Mouse (Mus musculus): ENCODE data around the gene Tgfb1. TPM values are rescaled to one million over a fixed set of nuclear protein-coding genes. Genes with fewer than 3 reads are reported as not detected.
A peak's percentile ranks its signal among the peaks of the same experiment; 100 is the strongest.

Gene Tgfb1
- polyA plus RNA-seq, 2 experiments = 3.6 to 16.8 TPM

DNA sequence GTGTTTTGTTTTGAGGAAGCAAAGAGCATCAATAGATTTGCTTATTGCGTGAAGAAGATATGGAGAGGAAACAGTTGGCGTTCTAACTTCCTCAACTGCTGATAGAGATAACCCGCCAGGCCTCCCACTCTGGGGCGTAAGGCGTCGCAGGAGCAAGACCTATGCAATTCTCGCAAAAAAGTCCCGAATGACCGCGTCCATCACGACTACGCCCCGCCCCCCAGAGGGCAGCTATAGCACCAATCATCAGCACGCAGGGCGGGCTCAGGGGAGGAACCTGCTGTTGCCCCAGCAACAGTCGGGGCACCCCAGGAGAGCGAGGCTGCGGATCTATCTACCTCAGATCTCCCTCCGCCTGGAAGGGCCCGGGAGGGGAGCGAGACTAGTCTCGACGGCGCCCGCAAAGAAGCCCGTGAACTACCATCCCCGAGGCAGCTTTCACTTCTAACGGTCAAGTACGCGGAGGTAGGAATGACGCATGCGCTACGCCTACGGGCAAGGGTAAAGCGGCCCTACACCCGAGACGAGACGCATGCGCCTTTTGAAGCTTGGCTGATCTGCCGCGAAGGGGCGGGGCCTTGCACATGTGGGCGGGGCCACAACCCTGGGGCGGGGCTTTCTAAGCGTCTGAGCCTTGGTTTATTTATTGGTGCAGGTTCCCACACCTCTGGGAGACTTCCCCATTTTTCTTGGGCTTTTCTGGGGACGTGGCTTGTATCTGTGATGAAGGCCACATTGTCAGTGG, 6.1 kb upstream of the Tgfb1 start, which contains the start of gene B9d2:
B9d2 (plus strand) TSS at position 267 of the 745 bp plus-strand sequence.
- H3K36me3 ChIP-seq (ENCODE audit: control insufficient read depth, insufficient read depth, low read length) = no peaks in the 10 kb centered on the region
- no peaks in the 10 kb centered on the region for H3K9me3 ChIP-seq (ENCODE audit: control insufficient read depth, low read length)
- peak within 1 kb of the TSS; percentile 70 for H3K9ac ChIP-seq (ENCODE audit: low read depth, low read length, severe bottlenecking)
- peak; percentile 96 for DNase-seq (ENCODE audit: low spot score)
- H3K27me3 ChIP-seq (ENCODE audit: control insufficient read depth, insufficient read depth, low read length) = peaks cover 2% of the 10 kb centered on the region; the same call in 1 of the 2 replicates
- H3K4me1 ChIP-seq (ENCODE audit: control insufficient read depth, insufficient read depth, low read length) = 0 out of 2 replicates have a peak, but pooled peaks cover 9% of the 10 kb centered on the region
- H3K4me3 ChIP-seq (replicated peaks; ENCODE audit: low read length) = peak within 1 kb of the TSS; percentile 66
- peak within 1 kb of the TSS; percentile 64 for H3K4me2 ChIP-seq (replicated peaks; ENCODE audit: low read depth, low read length, severe bottlenecking)
- peak within 1 kb of the TSS; percentile 88 for H3K27ac ChIP-seq (replicated peaks; ENCODE audit: low read depth, low read length)
- ATAC-seq (ENCODE audit: low FRiP score, low read depth) = peak; percentile 97
- 0% methylated on average over 46 of the region's 46 CpGs for WGBS
- peak; percentile 47; the same call in 1 of the 2 replicates for TF ChIP-seq POLR2A (IDR thresholded peaks at IDR 0.05; ENCODE audit: borderline replicate concordance, extremely low read depth, insufficient read depth, insufficient read length)

GRCm38 (mm10) chr7:25681341-25682231, 5.2 kb upstream of the Tgfb1 start:
- H3K4me3 ChIP-seq (replicated peaks; ENCODE audit: low read length) = peak overlapping the region; percentile 66
- peaks cover 12% of the 10 kb centered on the region; the same call in 1 of the 2 replicates for H3K4me1 ChIP-seq (ENCODE audit: control insufficient read depth, insufficient read depth, low read length)
- H3K9me3 ChIP-seq (ENCODE audit: control insufficient read depth, low read length) = no peaks in the 10 kb centered on the region
- no peak overlapping the region for H3K27ac ChIP-seq (replicated peaks; ENCODE audit: low read depth, low read length)
- TF ChIP-seq POLR2A (IDR thresholded peaks at IDR 0.05; ENCODE audit: borderline replicate concordance, extremely low read depth, insufficient read depth, insufficient read length) = no peak
- no peak for ATAC-seq (ENCODE audit: low FRiP score, low read depth)
- no peak overlapping the region for H3K9ac ChIP-seq (ENCODE audit: low read depth, low read length, severe bottlenecking)
- no peaks in the 10 kb centered on the region for H3K36me3 ChIP-seq (ENCODE audit: control insufficient read depth, insufficient read depth, low read length)
- WGBS = 61% methylated on average over 15 of the region's 15 CpGs
- DNase-seq (ENCODE audit: low spot score) = no peak
- H3K4me2 ChIP-seq (replicated peaks; ENCODE audit: low read depth, low read length, severe bottlenecking) = peak overlapping the region; percentile 64
- peaks cover 9% of the 10 kb centered on the region; the same call in 1 of the 2 replicates for H3K27me3 ChIP-seq (ENCODE audit: control insufficient read depth, insufficient read depth, low read length)

- TF ChIP-seq POLR2A (IDR thresholded peaks at IDR 0.05; ENCODE audit: borderline replicate concordance, extremely low read depth, insufficient read depth, insufficient read length) = no peak
- 63% methylated on average over 7 of the region's 7 CpGs for WGBS
- H3K27me3 ChIP-seq (ENCODE audit: control insufficient read depth, insufficient read depth, low read length) = peaks cover 27% of the 10 kb centered on the region
- H3K9ac ChIP-seq (ENCODE audit: low read depth, low read length, severe bottlenecking) = no peak overlapping the region
- H3K4me2 ChIP-seq (replicated peaks; ENCODE audit: low read depth, low read length, severe bottlenecking) = no peak overlapping the region
- H3K36me3 ChIP-seq (ENCODE audit: control insufficient read depth, insufficient read depth, low read length) = no peaks in the 10 kb centered on the region
- H3K4me1 ChIP-seq (ENCODE audit: control insufficient read depth, insufficient read depth, low read length) = peaks cover 20% of the 10 kb centered on the region
- ATAC-seq (ENCODE audit: low FRiP score, low read depth) = no peak
- H3K27ac ChIP-seq (replicated peaks; ENCODE audit: low read depth, low read length) = no peak overlapping the region
- DNase-seq (ENCODE audit: low spot score) = no peak
- H3K9me3 ChIP-seq (ENCODE audit: control insufficient read depth, low read length) = no peaks in the 10 kb centered on the region
- no peak overlapping the region for H3K4me3 ChIP-seq (replicated peaks; ENCODE audit: low read length)
These were observed 3.2 kb upstream of the Tgfb1 start for GRCm38 (mm10) chr7:25683474-25684180.

DNA sequence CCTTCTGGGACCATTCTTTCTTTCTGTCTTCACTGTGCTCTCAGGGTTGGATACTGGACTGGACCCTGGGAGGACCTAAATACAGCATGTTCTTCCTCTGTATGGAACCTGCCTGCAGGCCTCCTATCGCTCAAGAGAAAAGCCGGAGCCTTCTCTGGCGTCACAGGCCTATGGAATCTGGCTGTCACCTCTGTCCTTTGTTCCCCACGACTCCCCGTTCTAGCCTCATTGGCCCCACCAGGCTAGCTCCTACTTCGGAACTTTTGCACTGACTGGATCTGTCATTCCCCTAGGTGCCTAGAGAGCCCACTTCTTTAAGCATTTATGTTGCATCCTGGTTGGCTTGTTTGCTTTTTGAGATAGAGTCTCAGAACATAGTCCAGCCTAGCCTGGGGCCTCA, 2.1 kb upstream of the Tgfb1 start:
- WGBS = 76% methylated on average over 6 of the region's 6 CpGs
- Histone ChIP-seq H3K4me1 (ENCODE audit: control insufficient read depth, insufficient read depth, low read length) (peaks cover 30% of the 10 kb centered on the region), H3K9ac (ENCODE audit: low read depth, low read length, severe bottlenecking) (no peak overlapping the region), H3K27ac (replicated peaks; ENCODE audit: low read depth, low read length) (no peak overlapping the region), H3K27me3 (ENCODE audit: control insufficient read depth, insufficient read depth, low read length) (peaks cover 38% of the 10 kb centered on the region), H3K4me3 (replicated peaks; ENCODE audit: low read length) (no peak overlapping the region), H3K36me3 (ENCODE audit: control insufficient read depth, insufficient read depth, low read length) (no peaks in the 10 kb centered on the region), H3K9me3 (ENCODE audit: control insufficient read depth, low read length) (no peaks in the 10 kb centered on the region), H3K4me2 (replicated peaks; ENCODE audit: low read depth, low read length, severe bottlenecking) (no peak overlapping the region)
- DNase-seq (ENCODE audit: low spot score) (no peak), ATAC-seq (ENCODE audit: low FRiP score, low read depth) (no peak)
- no peak for TF ChIP-seq POLR2A (IDR thresholded peaks at IDR 0.05; ENCODE audit: borderline replicate concordance, extremely low read depth, insufficient read depth, insufficient read length)
